In the genomic region with DNA sequence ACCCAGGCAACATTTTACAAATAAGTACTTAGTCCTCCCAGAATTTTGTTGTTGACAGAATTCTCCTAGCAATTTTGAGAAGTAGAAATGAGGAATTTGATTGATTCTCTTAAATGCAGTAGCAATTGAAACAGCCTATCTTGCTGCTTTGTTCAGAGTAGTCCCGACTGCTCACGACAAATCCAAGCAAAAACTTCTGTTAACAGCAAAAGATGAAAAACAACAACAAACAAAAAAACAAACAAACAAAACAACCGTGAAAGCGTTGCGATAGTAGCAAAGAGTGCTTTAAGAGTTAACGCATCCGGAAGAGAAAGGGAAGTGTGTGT, we compare ENCODE assay signal across 7 mouse cellular contexts. TPM values are rescaled to one million over a fixed set of nuclear protein-coding genes. Genes with fewer than 3 reads are reported as not detected.
DNase-seq lines count a peak whose midpoint lies in the region; ATAC-seq and TF ChIP-seq lines count a peak whose summit lies in the region.

No protein-coding gene starts in this region.

- H3K9me3 ChIP-seq in megakaryocyte, embryonic 14.5 days, result no peaks in the 10 kb centered on the region
- H3K9me3 ChIP-seq in forebrain, embryonic 13.5 days (replicated peaks), result no peaks in the 10 kb centered on the region
- no peaks in the 10 kb centered on the region for H3K9me3 ChIP-seq in liver, embryonic 11.5 days (ENCODE audit: control insufficient read depth, low read length)
- no peaks in the 10 kb centered on the region for H3K9me3 ChIP-seq in stomach, postnatal 0 days (ENCODE audit: control insufficient read depth, low read length)

- H3K4me2 ChIP-seq in forebrain, embryonic 13.5 days, result peak overlapping the region; percentile 56
- H3K4me2 ChIP-seq in liver, embryonic 11.5 days, result peak overlapping the region; percentile 69
- H3K4me2 ChIP-seq in stomach, postnatal 0 days (replicated peaks; ENCODE audit: low read depth), result peak overlapping the region; percentile 50

- under 1% methylated on average over 7 of the region's 7 CpGs for WGBS in forebrain, embryonic 13.5 days
- WGBS in liver, embryonic 11.5 days, result 1% methylated on average over 7 of the region's 7 CpGs
- WGBS in stomach, postnatal 0 days, result under 1% methylated on average over 7 of the region's 7 CpGs

- no peak for DNase-seq in liver, embryonic 11.5 days (ENCODE audit: low spot score)
- no peak for DNase-seq in stomach, postnatal 0 days (ENCODE audit: low spot score)
- no peak for DNase-seq in left cerebral cortex, postnatal 10 days (ENCODE audit: extremely low spot score in 1 of 2, low spot score in 2 of 2)
- DNase-seq in adrenal gland, postnatal 36 days, result no peak

- peaks cover 49% of the 10 kb centered on the region for H3K4me1 ChIP-seq in megakaryocyte, embryonic 14.5 days
- H3K4me1 ChIP-seq in forebrain, embryonic 13.5 days, result peaks cover 24% of the 10 kb centered on the region; the same call in 1 of the 2 replicates
- peaks cover 17% of the 10 kb centered on the region for H3K4me1 ChIP-seq in liver, embryonic 11.5 days (replicated peaks; ENCODE audit: control insufficient read depth, insufficient read depth, low read length)
- no peaks in the 10 kb centered on the region for H3K4me1 ChIP-seq in stomach, postnatal 0 days (replicated peaks; ENCODE audit: control insufficient read depth, insufficient read depth)

- intact Hi-C loops in left cerebral cortex, postnatal 10 days (cut with DNase I), result loop anchor here (2.0 kb wide), 1 partner anchor 17 kb away; no protein-coding TSS in a partner anchor

- no peaks in the 10 kb centered on the region for H3K27me3 ChIP-seq in megakaryocyte, embryonic 14.5 days (replicated peaks)
- no peaks in the 10 kb centered on the region for H3K27me3 ChIP-seq in forebrain, embryonic 13.5 days
- no peaks in the 10 kb centered on the region for H3K27me3 ChIP-seq in liver, embryonic 11.5 days (replicated peaks; ENCODE audit: control insufficient read depth, insufficient read depth, low read length)
- no peaks in the 10 kb centered on the region for H3K27me3 ChIP-seq in stomach, postnatal 0 days (ENCODE audit: control insufficient read depth, insufficient read depth, low read length)

- peak overlapping the region; percentile 89 for H3K4me3 ChIP-seq in megakaryocyte, embryonic 14.5 days (replicated peaks)
- peak overlapping the region; percentile 38 for H3K4me3 ChIP-seq in forebrain, embryonic 13.5 days
- peak overlapping the region; percentile 50 for H3K4me3 ChIP-seq in liver, embryonic 11.5 days (ENCODE audit: low read depth, low read length)
- peak overlapping the region; percentile 33 for H3K4me3 ChIP-seq in stomach, postnatal 0 days (ENCODE audit: low read depth, low read length)

- ATAC-seq in megakaryocyte, adult 5-6 weeks (ENCODE audit: poor library complexity, severe bottlenecking), result no peak
- ATAC-seq in forebrain, embryonic 13.5 days, result peak; percentile 65
- no peak for ATAC-seq in liver, embryonic 11.5 days (replicated peaks; ENCODE audit: low FRiP score)
- ATAC-seq in stomach, postnatal 0 days (ENCODE audit: low FRiP score, low TSS enrichment), result no peak

- H3K9ac ChIP-seq in forebrain, embryonic 13.5 days, result peak overlapping the region; percentile 52
- H3K9ac ChIP-seq in liver, embryonic 11.5 days (ENCODE audit: low read depth, low read length), result peak overlapping the region; percentile 58
- peak overlapping the region; percentile 38; the same call in 1 of the 2 replicates for H3K9ac ChIP-seq in stomach, postnatal 0 days (ENCODE audit: low read length)

- no peaks in the 10 kb centered on the region for H3K36me3 ChIP-seq in megakaryocyte, embryonic 14.5 days (replicated peaks; ENCODE audit: low read length)
- H3K36me3 ChIP-seq in forebrain, embryonic 13.5 days (ENCODE audit: poor library complexity, severe bottlenecking), result no peaks in the 10 kb centered on the region
- H3K36me3 ChIP-seq in liver, embryonic 11.5 days (ENCODE audit: control insufficient read depth, insufficient read depth, low read length), result no peaks in the 10 kb centered on the region
- no peaks in the 10 kb centered on the region for H3K36me3 ChIP-seq in stomach, postnatal 0 days (ENCODE audit: control insufficient read depth, insufficient read depth, low read length)

- TF ChIP-seq EP300 in stomach, postnatal 0 days (optimal IDR thresholded peaks at IDR 0.05), result no peak

- no peak for TF ChIP-seq CTCF in stomach, postnatal 0 days (IDR thresholded peaks at IDR 0.05; ENCODE audit: low read depth)

- no peak overlapping the region; the same call in 1 of the 2 replicates for H3K27ac ChIP-seq in forebrain, embryonic 13.5 days
- peak overlapping the region; percentile 82 for H3K27ac ChIP-seq in liver, embryonic 11.5 days (ENCODE audit: low read depth, low read length)
- H3K27ac ChIP-seq in stomach, postnatal 0 days (replicated peaks), result peak overlapping the region; percentile 53; the same call in 1 of the 2 replicates

RNA-seq across cellular contexts. Expression of gene Tex14, which starts 21.2 kb away (rescaled TPM):
- polyA plus RNA-seq in megakaryocyte, embryonic 14.5 days (2012; ENCODE audit: insufficient read depth, low replicate concordance), result not detected in 2 replicates
- 0.13 and 0.43 TPM in 2 replicates for total RNA-seq in megakaryocyte, adult 5-6 weeks (2015)
- 0.15 and 1.1 TPM in 2 replicates for total RNA-seq in megakaryocyte, adult 5-6 weeks (2017)
- 0.10 and 0.43 TPM in 2 replicates for polyA plus RNA-seq in forebrain, embryonic 13.5 days (2015; fragmentation: Nextera tagmentation; extraction: Ambion mirVana)
- 0.32 and 0.48 TPM in 2 replicates for polyA plus RNA-seq in liver, embryonic 11.5 days (2014; fragmentation: Nextera tagmentation; extraction: Ambion mirVana)
- polyA plus RNA-seq in stomach, postnatal 0 days (2015; fragmentation: Nextera tagmentation; extraction: Ambion mirVana), result 0.98 and 1.6 TPM in 2 replicates
- under 1 TPM; 0.36 to 0.56 TPM for total RNA-seq in left cerebral cortex, postnatal 10 days (2021)
- under 1 TPM; 0.36 to 0.95 TPM for total RNA-seq in adrenal gland, postnatal 36 days (2021)

RNA-seq across cellular contexts. Expression of gene Rad51c, which starts 21.3 kb away (rescaled TPM):
- polyA plus RNA-seq in megakaryocyte, embryonic 14.5 days (2012; ENCODE audit: insufficient read depth, low replicate concordance), result 0.22 TPM in 1 of 2 replicates, not detected in the other
- 4.6 and 4.8 TPM in 2 replicates for total RNA-seq in megakaryocyte, adult 5-6 weeks (2015)
- 5.2 and 5.7 TPM in 2 replicates for total RNA-seq in megakaryocyte, adult 5-6 weeks (2017)
- polyA plus RNA-seq in forebrain, embryonic 13.5 days (2015; fragmentation: Nextera tagmentation; extraction: Ambion mirVana), result 10.7 and 11.2 TPM in 2 replicates
- polyA plus RNA-seq in liver, embryonic 11.5 days (2014; fragmentation: Nextera tagmentation; extraction: Ambion mirVana), result 5.0 and 5.5 TPM in 2 replicates
- polyA plus RNA-seq in stomach, postnatal 0 days (2015; fragmentation: Nextera tagmentation; extraction: Ambion mirVana), result 1.7 and 1.8 TPM in 2 replicates
- 1 to 10 TPM; 3.4 to 4.8 TPM for total RNA-seq in left cerebral cortex, postnatal 10 days (2021)
- 1 to 10 TPM; 2.0 to 3.1 TPM for total RNA-seq in adrenal gland, postnatal 36 days (2021)

Comparison
In these comparisons a context has a peak if more than half of its experiments do, and no peak if none do; other contexts are left out.
1. H3K4me3 ChIP-seq: peak in every context shown above with its lines; median percentile 89 in megakaryocyte, embryonic 14.5 days; 50 in liver, embryonic 11.5 days; 38 in forebrain, embryonic 13.5 days; 33 in stomach, postnatal 0 days.